Mouse (Mus musculus): ENCODE results near the gene Ficd. TPM values are rescaled to one million over a fixed set of nuclear protein-coding genes. Genes with fewer than 3 reads are reported as not detected.

The Ficd gene
- total RNA-seq, 2 experiments from 2014 or later, result 8.6 to 8.7 TPM

GRCm38 (mm10) chr5:113773664-113774063 is 38.1 kb downstream of the Ficd start:
- peak; percentile 86 to 94 for DNase-seq

- DNase-seq, result no peak
Observed at GRCm38 (mm10) chr5:113775585-113775984, 40.0 kb downstream of the Ficd start.

GRCm38 (mm10) chr5:113776128-113776895 is 40.7 kb downstream of the Ficd start:
- DNase-seq, result peak in 1 of 2 experiments; percentile 43

GRCm38 (mm10) chr5:113776896-113777226 is 41.3 kb downstream of the Ficd start:
- peak; percentile 20 to 66 for DNase-seq

GRCm38 (mm10) chr5:113777728-113778127 is 42.1 kb downstream of the Ficd start:
- peak in 1 of 2 experiments; percentile 28 for DNase-seq

GRCm38 (mm10) chr5:113779569-113779968 is 44.0 kb downstream of the Ficd start:
- no peak for DNase-seq

GRCm38 (mm10) chr5:113780082-113780752 is 44.6 kb downstream of the Ficd start:
- no peak for DNase-seq

GRCm38 (mm10) chr5:113780763-113781162 is 45.2 kb downstream of the Ficd start:
- no peak for DNase-seq

GRCm38 (mm10) chr5:113781254-113781653 is 45.7 kb downstream of the Ficd start:
- no peak for DNase-seq

GRCm38 (mm10) chr5:113781875-113782274 is 46.3 kb downstream of the Ficd start:
- DNase-seq, result no peak

- peak; percentile 22 to 45 for DNase-seq
Observed at GRCm38 (mm10) chr5:113782624-113783023, 47.0 kb downstream of the Ficd start.

GRCm38 (mm10) chr5:113783581-113784001 is 48.0 kb downstream of the Ficd start:
- DNase-seq, result peak; percentile 68 to 84

- DNase-seq, result peak in 1 of 2 experiments; percentile 33
Observed at GRCm38 (mm10) chr5:113784104-113784503, 48.5 kb downstream of the Ficd start.

GRCm38 (mm10) chr5:113786985-113787384 is 51.4 kb downstream of the Ficd start:
- no peak for DNase-seq

- no peak for DNase-seq
Observed at GRCm38 (mm10) chr5:113788645-113789044, 53.0 kb downstream of the Ficd start.

GRCm38 (mm10) chr5:113789075-113789788 is 53.6 kb downstream of the Ficd start:
- DNase-seq, result no peak

Other genes with a start within 250 kb of the Ficd start
- gene Wscd2, start 245.5 kb upstream of the Ficd start, total RNA-seq (2021), result under 1 TPM; 0.22 to 0.23 TPM
- gene Cmklr1, start 85.4 kb upstream of the Ficd start, total RNA-seq (2021), result 10 to 100 TPM; 21.3 to 22.3 TPM
- gene 1700069L16Rik, start 11.0 kb upstream of the Ficd start, total RNA-seq (2021), result not detected
- 10 to 100 TPM in 1 of 2 experiments, 1 to 10 TPM in 1; 9.9 to 11.3 TPM for gene Sart3, start 36.7 kb downstream of the Ficd start, total RNA-seq (2021)
- 100 to 1,000 TPM; 207 to 210 TPM for gene Iscu, start 36.9 kb downstream of the Ficd start, total RNA-seq (2021)
- gene Tmem119, start 64.7 kb downstream of the Ficd start, total RNA-seq (2021), result 1 to 10 TPM; 2.7 to 5.1 TPM
- gene Selplg, start 96.8 kb downstream of the Ficd start, total RNA-seq (2021), result 1 to 10 TPM; 4.4 to 7.3 TPM
- 10 to 100 TPM; 30.3 to 33.1 TPM for gene Coro1c, start 173.0 kb downstream of the Ficd start, total RNA-seq (2021)